Mouse (Mus musculus) CD4-positive helper T cell, adult 2 months (primary cell): ENCODE measurements around the gene Pknox2.

ENCODE experiments used
- DNase-seq: peaks from one replicate; pipeline ENCODE4 v3.0.0-alpha.2; 2012; ENCODE audit warnings: low read depth, missing footprints, low spot score

The Pknox2 gene

GRCm38 (mm10) chr9:37140464-37141181 lies 6.6 kb downstream of the Pknox2 start:
- no peak for DNase-seq

GRCm38 (mm10) chr9:37139514-37139913 lies 7.7 kb downstream of the Pknox2 start:
- no peak for DNase-seq

- no peak for DNase-seq
Measured at GRCm38 (mm10) chr9:37138883-37139282, 8.3 kb downstream of the Pknox2 start.

- DNase-seq = no peak
Measured at GRCm38 (mm10) chr9:37136340-37136739, 10.9 kb downstream of the Pknox2 start.

GRCm38 (mm10) chr9:37133495-37133894 lies 13.7 kb downstream of the Pknox2 start:
- DNase-seq = no peak

- DNase-seq = no peak
Measured at GRCm38 (mm10) chr9:37129046-37129445, 18.2 kb downstream of the Pknox2 start.

GRCm38 (mm10) chr9:37126197-37126596 lies 21.0 kb downstream of the Pknox2 start:
- DNase-seq = no peak

- no peak for DNase-seq
Measured at GRCm38 (mm10) chr9:37124696-37125480, 22.3 kb downstream of the Pknox2 start.

GRCm38 (mm10) chr9:37123384-37123783 lies 23.8 kb downstream of the Pknox2 start:
- no peak for DNase-seq

GRCm38 (mm10) chr9:37122971-37123370 lies 24.2 kb downstream of the Pknox2 start:
- DNase-seq = no peak

GRCm38 (mm10) chr9:37122381-37122780 lies 24.8 kb downstream of the Pknox2 start:
- no peak for DNase-seq

- DNase-seq = no peak
Measured at GRCm38 (mm10) chr9:37121761-37122331, 25.4 kb downstream of the Pknox2 start.

- no peak for DNase-seq
Measured at GRCm38 (mm10) chr9:37120801-37121200, 26.4 kb downstream of the Pknox2 start.

- no peak for DNase-seq
Measured at GRCm38 (mm10) chr9:37117529-37117928, 29.7 kb downstream of the Pknox2 start.

- no peak for DNase-seq
Measured at GRCm38 (mm10) chr9:37116632-37117413, 30.4 kb downstream of the Pknox2 start.

- DNase-seq = no peak
Measured at GRCm38 (mm10) chr9:37115820-37116219, 31.4 kb downstream of the Pknox2 start.

- DNase-seq = no peak
Measured at GRCm38 (mm10) chr9:37114286-37115267, 32.6 kb downstream of the Pknox2 start.

GRCm38 (mm10) chr9:37107546-37107945 lies 39.7 kb downstream of the Pknox2 start:
- DNase-seq = no peak

- DNase-seq = no peak
Measured at GRCm38 (mm10) chr9:37106808-37107207, 40.4 kb downstream of the Pknox2 start.

- no peak for DNase-seq
Measured at GRCm38 (mm10) chr9:37104249-37104648, 43.0 kb downstream of the Pknox2 start.

GRCm38 (mm10) chr9:37103778-37104177 lies 43.4 kb downstream of the Pknox2 start:
- DNase-seq = no peak
